Mouse (Mus musculus) gastrocnemius, postnatal 10 days (tissue): ENCODE results near the gene Iqsec1. TPM values are rescaled to one million over a fixed set of nuclear protein-coding genes. Genes with fewer than 3 reads are reported as not detected.
A peak's percentile ranks its signal among the peaks of the same experiment; 100 is the strongest.

ENCODE experiments used
- DNase-seq: peaks from one replicate; pipeline ENCODE4 v3.0.0; 2021; ENCODE audit warnings: mixed read lengths
- total RNA-seq, 2 experiments: library from RNA; stranded (reverse); gene quantifications; 2 replicates each; pipeline ENCODE4 v1.2.3; 2021

Gene Iqsec1
- total RNA-seq, 2 experiments from 2014 or later: 58.8 to 71.1 TPM

DNA sequence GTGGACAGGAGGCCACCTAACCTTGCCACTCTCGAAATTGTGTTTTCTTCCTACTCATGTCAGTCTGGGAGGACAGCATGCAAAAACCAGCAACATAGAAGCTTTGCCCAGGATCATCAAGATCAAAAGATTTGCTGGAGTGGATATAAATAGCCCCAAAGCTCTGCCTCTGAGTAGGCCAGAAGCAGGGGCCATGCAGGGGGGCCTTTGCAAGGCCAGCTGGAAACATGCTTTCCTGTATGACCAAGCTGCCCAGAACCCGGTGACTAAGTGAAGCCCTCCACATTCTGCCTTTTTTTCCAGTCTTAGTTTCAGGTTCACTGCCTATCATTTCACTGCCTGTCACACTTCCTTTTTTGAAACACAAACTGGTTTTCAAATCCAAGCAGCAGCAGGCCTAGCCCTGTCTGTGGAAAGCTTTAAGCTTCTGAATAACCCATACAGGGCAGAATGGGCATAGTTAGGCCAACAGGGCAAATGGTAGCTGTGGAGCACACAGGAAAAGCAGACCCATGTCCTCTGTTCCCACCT is 19.1 kb downstream of the Iqsec1 start:
- no peak for DNase-seq

DNA sequence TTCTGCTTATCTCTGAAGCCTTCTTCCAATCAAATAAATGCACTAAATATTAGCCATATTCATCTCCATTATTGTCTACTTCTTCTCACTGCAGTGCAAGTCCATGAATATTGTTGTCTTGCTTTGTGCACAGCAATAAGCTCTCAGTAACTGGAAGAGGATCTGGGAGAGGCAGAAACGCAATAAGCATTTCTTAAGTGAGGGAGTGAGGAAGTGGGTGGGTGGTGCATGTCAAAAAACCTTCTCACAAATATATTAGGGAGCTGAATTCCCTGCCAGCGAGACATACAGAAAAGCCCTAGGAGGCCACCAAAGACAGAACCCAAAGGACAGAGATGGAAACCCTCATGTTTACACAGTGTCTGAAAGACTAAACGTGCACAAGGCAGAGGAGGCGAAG is 35.1 kb downstream of the Iqsec1 start:
- DNase-seq: no peak

DNA sequence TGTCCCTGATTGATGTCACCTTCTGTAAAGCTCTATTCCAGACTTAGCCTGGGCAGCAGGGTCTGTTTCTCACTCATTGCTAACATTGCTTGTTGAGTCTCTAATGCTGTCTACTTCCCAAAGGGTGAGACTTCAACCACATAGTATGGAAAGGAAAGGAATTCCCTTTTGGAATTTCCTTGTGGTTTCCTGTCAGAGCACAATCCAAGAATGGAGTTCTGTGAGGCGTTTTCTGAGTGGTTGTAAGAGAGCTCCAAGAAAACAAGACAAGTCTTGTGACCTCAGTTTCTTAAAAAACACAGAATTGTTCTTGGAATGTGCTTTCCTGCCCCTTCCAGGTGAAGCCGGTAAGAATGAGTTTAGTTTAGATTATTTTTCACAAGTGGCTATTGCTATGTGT is 37.5 kb downstream of the Iqsec1 start:
- DNase-seq: no peak

DNA sequence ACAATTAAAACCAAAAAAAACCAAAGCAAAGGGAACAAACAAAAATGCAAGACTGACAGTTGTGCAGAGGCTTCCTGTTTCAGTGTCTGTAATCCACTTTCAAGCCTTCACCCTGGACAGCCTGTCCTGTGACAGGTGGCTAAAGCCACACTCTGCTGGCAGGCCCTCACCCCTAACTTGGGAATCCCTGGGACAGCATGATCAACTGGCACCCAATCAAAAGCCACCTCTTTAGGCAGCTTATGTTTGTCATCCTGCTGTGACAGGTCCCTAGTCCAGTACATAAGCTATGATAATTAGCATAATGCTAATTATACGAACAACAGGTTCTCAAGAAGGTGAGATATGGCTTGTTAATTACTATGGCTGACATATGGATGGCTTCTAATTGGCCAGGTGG is 40.4 kb downstream of the Iqsec1 start:
- DNase-seq: no peak

DNA sequence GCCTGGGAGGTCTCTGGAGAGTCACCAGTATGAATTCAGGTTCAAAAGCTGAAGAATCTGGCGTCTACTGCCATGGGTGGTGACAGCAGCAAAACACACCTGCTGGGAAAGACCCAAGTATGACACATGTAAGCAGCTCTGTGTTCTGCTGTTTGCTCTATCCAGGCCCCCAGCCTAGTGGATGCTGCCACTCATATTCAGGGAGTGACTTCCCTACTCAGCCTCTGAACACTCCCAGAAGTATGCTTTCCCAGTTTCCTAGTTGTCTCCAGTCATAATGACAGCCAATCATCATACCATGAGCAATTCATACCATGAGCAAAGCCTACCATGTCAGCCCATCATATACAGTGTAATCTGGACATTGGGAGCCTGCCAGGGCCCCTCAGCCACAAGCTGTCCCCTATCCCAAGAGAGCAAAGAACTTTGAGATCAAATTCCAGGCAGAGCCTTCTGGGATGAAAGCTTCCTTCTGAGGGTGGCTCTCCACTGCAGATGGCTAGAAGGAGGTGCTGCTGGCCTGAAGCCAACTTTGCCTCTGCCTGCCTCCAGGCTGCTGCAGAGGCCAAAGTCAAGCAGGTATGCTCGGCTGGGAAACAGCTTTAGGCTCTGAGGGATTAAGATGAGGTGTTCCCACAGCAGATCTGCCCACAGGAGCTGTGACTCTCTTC is 42.8 kb downstream of the Iqsec1 start:
- peak; percentile 27 for DNase-seq

DNA sequence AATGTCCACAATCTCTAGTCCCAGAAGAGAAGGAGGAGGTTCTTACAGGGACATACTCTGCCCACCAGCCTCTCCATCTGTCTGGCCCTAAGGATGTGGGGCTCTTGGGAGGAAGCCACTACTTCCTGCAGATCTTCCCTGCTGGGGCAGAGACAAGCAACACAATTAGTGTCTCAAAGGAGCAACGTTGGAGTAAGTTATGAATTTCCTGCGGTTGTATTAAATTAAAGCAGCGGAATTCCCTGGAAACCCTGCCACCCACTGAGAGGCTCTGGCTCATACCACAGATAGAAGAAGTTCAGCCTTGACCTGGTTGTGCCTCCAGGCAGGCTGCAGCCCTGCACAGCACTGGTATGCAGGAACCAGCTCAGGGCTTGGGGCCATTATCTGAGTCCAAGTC is 47.2 kb downstream of the Iqsec1 start:
- no peak for DNase-seq

DNA sequence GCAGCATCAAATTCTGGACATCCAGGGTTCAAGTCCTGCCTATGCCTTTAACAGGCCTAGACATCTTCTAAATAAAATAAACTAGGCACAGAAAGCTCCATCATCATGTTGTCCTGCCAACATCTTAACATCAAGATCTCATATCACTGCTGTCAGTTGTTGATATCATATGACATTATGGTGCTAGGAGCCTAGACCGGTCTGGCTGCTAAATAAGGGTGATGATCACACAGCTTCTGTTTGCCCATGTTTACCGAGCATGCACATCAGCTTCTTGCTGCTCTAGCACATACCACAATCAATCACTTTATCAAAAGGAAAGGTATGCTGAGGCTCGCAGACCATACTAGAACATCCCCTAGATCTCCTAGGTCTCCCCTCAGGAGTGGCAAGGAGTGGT is 54.8 kb downstream of the Iqsec1 start:
- no peak for DNase-seq

DNA sequence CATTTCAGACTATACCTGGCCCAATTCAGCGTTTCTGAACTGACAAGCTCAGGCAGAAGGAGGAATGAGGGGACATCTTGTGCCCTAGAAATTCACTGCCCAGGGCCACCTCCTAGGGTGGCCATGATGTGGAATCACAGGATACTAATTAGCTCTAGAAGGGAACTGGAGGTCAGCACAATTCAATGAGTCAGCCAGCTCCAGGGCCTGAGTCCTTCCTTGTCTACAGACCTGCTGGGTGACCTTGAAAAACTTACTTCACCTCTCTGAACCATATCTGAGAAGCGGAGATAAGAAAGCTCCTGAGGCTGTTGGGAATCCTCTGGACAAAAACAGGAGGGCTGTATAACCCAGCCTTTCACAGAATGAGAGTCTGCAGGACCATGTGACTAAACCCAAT is 59.7 kb downstream of the Iqsec1 start:
- no peak for DNase-seq

DNA sequence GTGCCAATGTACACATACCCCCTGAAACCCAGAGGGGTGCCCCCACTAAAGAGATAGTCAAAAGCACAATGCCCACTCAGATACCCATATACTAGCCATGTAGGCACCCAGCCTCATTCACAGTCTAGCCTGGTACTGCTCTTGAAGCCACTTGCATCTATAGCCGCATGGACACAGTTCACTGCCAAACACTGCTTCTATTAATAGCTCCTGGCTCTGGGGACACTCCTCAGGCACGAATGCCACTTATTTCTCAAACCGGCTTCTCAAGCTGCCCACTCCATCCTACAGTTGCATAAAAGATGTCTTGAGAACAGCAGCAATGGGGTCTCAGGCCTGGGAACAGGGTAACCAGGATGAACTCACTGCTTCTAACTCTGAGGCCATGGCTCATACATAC is 63.0 kb downstream of the Iqsec1 start:
- no peak for DNase-seq

DNA sequence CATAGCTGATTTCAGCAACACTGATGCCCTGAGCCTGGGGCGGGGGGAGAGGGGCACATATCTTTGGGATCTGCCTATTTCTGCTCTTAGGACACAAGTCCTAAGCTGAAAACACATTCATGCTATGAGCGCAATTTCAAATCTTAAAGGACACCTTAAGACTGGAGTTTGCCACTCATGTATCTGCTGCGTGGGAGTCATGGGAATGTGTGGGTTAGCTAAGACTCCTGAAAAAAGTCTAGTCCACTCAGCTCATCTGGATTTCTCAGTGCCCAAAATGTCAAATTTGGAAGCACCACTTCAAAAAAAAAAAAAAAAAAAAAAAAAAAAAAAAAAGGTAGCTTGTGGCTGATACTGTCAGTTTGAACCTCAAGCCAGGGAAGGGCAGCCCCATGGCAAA is 63.7 kb downstream of the Iqsec1 start:
- no peak for DNase-seq

DNA sequence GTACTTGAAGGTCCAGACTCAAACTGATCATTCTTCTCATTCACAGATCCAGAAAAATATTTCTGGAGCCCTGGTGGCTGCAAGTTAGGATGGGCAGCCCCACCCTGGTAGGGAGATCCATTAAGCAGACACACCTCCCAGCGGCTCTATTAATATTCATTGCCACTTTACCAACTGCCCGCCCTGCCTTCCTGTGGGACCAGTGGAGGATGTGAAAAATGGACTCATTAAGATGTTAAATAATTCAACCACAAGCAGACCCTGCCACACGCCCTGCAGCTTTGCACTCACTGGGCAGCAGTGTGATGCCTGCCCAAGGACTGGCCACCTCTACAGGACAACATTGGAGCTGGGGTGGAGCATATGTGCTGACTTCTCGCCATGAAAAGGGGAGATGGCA is 64.1 kb downstream of the Iqsec1 start:
- no peak for DNase-seq

DNA sequence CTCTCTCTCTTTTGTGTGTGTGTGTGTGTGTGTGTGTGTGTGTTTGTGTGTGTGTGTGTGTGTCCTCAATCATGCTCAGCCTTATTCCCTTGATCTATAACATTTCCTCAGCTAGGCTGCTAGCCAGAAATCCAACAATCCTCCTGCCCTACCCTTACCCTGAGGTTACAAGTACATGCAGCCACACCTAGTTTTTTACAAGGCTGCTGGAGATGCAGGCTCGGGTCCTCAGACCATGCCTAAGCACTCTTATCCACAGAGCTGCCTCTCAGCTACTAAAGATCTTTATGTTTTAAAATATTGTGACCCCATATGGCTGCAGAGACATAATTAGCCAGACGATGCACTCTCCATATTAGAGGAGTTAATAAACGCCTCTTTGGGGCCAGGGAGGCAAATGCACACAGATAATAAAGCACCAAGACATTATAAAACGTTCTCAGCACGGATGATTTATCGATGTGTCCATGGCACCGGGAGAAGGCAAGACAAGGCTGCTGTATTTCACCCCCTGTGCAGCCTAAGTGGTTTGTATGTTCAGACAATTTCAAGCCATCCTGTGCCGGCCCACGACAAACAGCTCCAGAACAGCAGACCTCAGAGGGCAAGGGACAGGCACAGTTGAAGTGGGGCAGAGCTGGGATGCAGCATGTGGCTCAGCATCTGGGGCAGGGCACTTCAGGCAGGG is 67.1 kb downstream of the Iqsec1 start:
- DNase-seq: no peak

DNA sequence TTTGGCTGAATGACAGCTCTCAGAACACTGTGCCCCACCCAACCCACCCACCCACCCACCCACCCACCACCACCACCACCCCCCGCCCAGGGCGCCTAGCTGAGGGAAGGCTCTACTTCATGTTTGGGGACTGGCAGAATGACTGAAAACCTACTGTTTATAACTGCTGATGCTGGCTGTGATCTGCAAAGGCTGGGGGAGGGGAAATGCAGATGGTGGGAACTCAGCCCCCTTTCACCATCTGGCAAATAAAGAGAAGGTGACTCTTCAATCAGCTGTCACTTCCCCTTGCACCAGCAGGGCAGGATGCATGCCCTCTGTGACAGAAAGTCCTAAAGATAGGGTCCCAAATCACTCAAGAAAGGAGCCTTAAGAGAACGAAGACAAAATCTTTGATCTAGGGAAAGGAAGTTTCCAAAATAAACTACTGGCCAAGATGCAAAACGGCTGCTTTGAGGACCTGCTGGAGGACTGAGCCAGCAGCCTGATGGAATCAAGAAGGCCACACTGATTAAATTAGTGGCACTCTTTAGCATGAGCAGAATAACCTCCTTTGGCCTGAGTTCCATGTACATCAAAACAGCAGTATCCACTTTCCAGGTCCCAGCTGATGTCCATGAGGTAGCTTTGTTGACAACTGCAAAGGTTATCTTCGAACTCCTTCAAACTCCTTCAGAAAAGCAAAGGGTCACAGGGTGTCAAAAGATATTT is 67.8 kb downstream of the Iqsec1 start:
- no peak for DNase-seq

DNA sequence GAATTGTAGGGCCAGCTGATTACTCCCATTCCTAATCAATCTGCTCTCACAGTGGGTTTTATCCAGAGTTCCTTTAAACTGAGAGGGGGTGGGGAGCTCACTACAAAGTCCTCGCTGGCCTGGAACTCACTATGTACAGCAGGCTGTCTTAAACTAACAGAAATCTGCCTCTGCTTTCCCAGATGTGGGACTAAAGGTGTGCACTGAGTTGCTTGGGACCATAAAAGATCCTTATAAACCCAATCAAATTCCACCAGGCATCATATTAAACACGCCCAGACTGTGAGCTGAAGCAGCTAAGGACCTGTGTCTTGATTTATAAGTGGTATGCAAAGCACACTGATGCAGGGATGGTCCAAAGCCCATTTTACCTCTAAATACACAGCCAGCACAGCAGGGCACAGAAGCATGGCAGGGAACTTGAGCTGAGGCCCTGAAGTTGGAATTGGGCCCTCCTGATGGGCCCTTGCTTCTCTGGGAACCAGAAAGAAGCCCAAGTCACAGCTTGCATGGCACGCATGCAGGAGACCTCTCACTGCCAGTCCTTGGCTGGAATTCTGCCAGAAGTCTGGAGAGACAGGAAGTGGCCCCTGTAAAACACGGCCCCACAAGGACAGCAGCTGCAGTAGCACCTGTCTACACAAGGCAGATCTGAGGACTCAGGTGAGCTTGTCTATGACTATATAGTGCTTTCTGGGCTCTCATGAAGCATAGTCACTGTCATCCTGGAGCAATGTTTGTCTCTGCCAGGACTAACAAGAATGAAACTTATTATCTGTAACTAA is 68.7 kb downstream of the Iqsec1 start:
- DNase-seq: no peak

DNA sequence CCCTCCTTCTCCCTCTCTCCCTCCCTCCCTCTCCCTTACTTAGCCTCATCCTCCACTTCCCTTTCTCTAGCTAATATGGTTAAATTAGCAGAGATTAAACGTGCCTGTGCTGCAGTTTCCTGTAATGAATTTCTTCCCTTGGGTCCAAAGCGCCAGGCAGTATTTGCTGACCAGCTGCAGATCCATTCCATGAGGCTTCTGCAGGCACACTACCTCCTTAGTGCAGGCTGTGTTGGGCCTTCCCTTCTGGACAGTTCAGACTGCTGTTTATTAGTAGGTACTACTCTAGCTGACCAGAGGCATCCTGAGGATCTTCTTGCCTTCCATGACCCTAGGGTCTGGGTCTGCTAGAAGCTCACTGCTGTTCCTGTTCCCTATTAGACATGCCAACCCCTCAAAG is 72.9 kb downstream of the Iqsec1 start:
- DNase-seq: no peak

DNA sequence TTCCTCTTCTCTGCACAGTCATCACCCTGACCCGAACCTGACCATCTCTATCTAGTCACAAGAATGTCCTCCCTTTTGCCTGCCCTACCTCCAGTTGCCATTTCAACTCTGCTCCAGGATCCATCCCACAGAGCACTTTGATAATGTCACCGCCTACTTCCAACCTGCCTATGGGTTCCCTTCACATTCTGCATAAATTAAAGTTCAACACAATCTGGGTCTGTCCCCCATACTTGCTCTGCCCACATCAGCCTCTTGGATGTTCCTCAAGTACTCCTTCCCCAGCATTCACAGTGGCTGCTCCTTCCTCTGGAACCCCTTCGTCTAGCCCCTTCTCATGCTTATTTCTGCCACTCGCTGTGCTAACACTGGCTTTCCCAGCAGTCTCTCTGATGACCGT is 74.7 kb downstream of the Iqsec1 start:
- no peak for DNase-seq

DNA sequence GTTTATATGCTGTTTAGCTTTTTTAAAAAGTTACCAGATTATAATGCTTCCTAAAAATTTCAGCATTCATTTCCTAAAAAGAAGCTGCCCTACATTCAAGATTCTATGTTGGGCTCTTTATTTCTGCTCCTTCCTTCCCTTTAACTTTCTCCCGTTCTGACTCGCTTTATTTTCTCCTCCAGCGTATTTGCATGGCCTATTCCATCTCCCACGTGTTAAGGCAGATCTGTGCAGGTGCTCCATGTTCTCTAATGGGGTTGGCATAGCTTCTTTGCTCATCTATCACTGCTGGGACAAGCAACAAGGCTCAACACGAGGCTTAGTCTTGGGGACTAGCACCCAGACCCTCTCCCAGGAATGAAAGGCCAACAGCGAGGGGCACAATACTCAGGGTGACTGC is 75.7 kb downstream of the Iqsec1 start:
- no peak for DNase-seq

DNA sequence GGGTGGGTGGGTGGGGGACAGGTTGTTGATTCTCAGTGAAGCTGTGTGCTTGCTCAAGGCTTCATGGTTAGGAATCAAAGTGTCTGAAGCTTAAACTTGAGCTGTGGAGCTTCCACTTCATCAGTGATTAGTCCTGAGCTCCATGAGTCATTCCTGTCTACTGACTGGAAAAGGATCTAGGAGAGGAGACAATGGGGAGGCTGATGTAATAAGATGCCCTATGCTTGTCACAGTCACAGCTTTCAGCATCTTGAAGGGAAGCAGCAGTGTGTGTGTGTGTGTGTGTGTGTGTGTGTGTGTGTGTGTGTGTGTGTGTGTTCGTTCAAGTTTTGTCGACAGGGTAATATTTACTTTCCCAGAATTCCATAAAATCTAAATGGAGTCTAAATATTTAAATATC is 84.3 kb downstream of the Iqsec1 start:
- DNase-seq: no peak

DNA sequence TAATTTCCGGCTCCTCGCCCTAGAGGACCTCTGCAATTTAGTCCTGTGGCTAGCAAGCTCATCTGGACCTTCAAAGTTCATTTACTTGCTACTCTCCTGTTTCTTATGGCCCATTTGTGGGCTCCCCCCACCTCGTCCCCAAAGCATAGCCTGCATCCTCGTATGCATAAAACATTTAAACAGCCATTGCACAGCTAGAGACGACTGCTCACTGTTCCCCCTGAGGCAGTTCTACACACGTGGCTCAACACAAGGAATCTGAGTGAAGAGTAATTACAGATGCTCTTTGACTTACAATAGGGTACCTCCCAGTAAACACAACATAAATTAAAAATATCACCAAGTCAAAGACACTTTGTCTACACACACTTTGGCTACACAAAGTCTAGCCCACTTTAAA is 88.2 kb downstream of the Iqsec1 start:
- DNase-seq: no peak

DNA sequence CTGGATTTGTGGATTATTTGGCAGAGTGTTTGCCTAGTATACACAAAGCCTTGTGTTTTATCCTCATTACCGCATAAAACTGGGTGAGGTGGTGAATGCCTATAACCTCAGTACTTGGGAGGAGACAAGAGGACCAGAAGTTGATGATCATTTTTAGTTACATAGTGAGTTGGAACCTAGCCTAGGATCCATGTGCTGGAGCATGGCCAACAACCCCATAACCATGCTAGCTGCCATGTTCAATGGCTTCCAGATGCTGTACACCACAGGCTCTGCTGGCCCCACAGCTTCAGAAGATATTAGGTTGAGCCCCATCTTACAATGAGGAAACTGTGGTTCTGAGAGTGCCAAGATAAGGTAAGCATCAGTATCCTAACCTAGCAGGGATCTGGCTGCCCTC is 89.2 kb downstream of the Iqsec1 start:
- no peak for DNase-seq

DNA sequence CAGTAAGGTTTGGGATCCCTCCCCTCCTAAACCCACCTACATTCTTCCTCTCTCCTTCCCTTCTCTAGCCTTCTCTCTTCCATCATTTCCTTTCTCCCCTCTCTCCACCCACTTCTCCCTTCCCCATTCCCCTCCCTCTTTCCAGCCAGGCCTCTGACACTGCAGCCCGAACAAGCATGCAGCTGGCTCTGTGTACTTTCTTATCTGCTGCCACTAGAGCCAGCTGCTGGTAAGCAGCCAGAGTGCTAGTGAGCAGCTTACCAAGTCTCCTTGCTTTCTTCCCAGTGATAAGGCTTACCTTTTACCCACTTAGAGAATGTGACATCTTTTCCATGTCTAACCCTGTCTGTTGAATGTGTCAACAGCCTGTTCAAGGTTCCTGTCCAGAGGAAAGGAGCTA is 90.4 kb downstream of the Iqsec1 start:
- no peak for DNase-seq

DNA sequence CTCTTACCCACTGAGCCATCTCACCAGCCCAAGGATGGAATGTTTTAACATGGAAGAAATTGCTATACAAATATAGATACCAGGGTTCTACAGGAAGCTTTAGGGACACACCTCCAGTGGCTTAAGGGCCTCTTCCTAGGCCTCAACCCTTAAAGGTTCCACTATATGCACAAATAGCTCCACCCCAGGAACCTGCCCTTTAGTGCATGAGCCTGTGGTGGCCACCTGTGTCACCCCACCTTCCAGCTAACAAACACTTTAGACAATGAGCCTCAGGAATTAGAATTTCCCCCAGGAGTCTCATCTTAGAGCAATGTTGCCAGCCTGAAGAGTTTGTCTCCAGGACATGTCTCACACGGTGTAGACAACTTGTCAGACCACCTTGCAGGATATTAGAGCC is 96.1 kb downstream of the Iqsec1 start:
- DNase-seq: no peak
